Mouse (Mus musculus) kidney, adult 2 months (tissue): ENCODE results near the gene Megf8.

Experiments
- CTCF ChIP-seq: fragments of 200-500 bp; conservative IDR thresholded peaks from 2 replicates; pipeline ENCODE4 v1.5.1; 2011; ENCODE audit warnings: low read depth, mild to moderate bottlenecking, control low read depth, low read length, moderate library complexity, mixed read lengths; ENCODE audit not compliant: insufficient read depth, insufficient read length
- POLR2A ChIP-seq: fragments of 200-500 bp; IDR thresholded peaks from one replicate; pipeline ENCODE4 v1.6.1; 2011; ENCODE audit warnings: low read depth, low read length, control low read depth

DNA sequence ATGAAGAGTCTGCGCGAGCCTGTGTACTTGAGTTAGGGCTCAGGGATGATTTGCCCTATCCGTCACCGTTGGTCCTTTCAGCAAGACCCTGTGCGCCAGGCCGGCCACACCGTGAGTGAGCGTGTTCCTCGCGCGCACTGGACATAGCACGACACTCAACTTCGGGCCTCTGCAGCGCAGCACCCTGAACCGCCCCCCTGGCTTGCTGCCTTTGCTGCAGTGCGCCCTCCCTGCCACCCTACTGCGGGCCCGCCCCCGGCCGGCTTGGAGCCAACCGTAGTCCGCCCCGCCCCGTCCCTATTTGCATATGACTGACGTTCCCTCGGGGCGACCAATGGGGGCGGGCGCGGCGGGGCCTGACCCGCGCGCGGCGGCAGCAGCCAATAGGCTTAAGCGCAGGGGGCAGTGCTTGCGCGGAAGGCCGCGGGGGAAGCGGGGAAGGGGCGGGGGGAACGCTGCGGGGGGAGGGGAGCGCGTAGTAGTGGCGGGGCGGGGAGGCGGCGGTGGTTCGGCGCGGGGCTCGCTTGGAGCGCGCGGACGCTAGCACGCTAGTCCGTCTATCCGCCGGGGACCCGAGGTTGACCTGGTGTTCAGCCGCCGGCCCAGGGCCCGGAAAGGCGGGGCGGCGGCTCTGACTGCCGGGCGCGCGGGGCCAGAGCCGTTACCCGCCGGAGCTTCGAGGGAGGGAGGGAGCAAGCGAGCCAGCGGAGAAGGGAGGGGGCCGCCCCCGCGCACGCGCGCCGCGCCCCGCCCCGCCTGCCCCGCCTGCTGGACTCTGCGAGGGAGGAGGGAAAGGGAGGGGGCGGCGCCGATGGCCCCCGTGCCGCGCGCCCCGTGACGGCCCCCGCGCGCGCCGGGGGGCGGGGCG is 35.0 kb upstream of the Megf8 start:
- TF ChIP-seq POLR2A (peak; percentile 62), CTCF (no peak)
